Mouse (Mus musculus) cortical plate, adult 2 months (tissue): ENCODE data around the gene Sem1. TPM values are rescaled to one million over a fixed set of nuclear protein-coding genes. Genes with fewer than 3 reads are reported as not detected.
"Not testable (repeated sequence)": the region's sequence is repeated elsewhere in the genome, so short reads cannot be mapped to it uniquely, and the experiment has no call there.

Source experiments
- H3K27ac ChIP-seq: fragments of 200-500 bp; 2 replicates; pipeline ENCODE4 v1.5.1; 2012; ENCODE audit warnings: low read length, control low read depth, inconsistent platforms; ENCODE audit not compliant: insufficient read depth
- H3K4me1 ChIP-seq: fragments of 200-500 bp; 2 replicates; pipeline ENCODE4 v1.6.1; 2011; ENCODE audit warnings: low read length; ENCODE audit not compliant: control insufficient read depth, insufficient read depth
- H3K4me3 ChIP-seq: fragments of 200-500 bp; 2 replicates; pipeline ENCODE4 v1.5.1; 2011; ENCODE audit warnings: mild to moderate bottlenecking, low read length, control low read depth; ENCODE audit not compliant: insufficient read depth
- CTCF ChIP-seq: fragments of 200-500 bp; IDR thresholded peaks from 2 replicates; pipeline ENCODE4 v1.5.1; 2011; ENCODE audit warnings: mild to moderate bottlenecking, control low read depth, low read length; ENCODE audit not compliant: insufficient read depth; ENCODE audit errors: extremely low read depth
- POLR2A ChIP-seq: fragments of 200-500 bp; IDR thresholded peaks from 2 replicates; pipeline ENCODE4 v1.6.1; 2011; ENCODE audit warnings: mild to moderate bottlenecking, low read length, control low read depth; ENCODE audit not compliant: insufficient read depth; ENCODE audit errors: extremely low read depth
- polyA plus RNA-seq: library from polyadenylated mRNA; depleted of rRNA; stranded (reverse); fragments of >200 nt; gene quantifications from 2 replicates; pipeline ENCODE4 v1.2.3, GENCODE M21; 2012

Gene Sem1
- polyA plus RNA-seq, 1 experiment = 57.9 TPM

DNA sequence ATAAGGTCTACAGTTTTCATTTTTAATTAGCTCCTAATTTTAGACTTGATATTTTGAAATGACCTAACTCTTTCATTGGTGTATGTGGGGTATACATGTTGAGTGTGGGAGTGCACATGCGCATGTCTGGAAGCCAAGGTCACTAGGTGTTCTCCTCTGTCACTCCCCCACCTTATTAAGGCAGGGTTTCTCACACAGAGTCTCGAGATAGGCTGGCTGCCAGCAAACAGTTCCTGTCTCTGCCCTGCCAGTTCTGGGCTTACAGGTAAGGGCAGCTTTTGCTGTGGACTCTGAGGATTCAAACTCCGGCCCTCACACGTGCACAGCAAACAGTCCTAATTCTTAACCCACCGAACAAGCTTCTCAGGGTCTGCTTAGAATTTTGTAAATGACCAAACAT lies 14.8 kb downstream of the Sem1 start:
- Histone ChIP-seq H3K4me1 (peaks cover 7% of the 10 kb centered on the region), H3K27ac (no peak overlapping the region), H3K4me3 (no peak overlapping the region)
- no peak for TF ChIP-seq POLR2A
- no peak for TF ChIP-seq CTCF

DNA sequence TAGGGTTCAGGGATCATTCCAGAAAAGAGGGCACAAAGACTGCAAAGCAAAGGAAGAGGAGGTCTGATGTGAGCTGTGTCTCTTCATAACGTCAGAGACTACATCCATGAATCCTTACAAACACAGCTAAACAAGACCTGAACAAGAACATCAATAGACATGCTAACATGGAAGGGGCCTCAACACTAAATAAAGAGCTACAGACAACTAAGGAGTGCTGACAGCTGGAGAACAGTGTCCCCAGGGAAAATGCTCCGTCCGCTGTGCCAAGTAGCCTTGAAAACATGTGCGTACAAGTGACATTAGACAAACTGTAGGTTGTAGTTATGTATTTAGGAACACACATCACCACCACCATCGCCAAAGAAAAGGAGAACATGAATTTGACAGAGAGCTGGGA lies 15.7 kb downstream of the Sem1 start:
- Histone ChIP-seq H3K4me1 (peaks cover 7% of the 10 kb centered on the region), H3K4me3 (no peak overlapping the region), H3K27ac (no peak overlapping the region)
- TF ChIP-seq CTCF (no peak), POLR2A (no peak)

DNA sequence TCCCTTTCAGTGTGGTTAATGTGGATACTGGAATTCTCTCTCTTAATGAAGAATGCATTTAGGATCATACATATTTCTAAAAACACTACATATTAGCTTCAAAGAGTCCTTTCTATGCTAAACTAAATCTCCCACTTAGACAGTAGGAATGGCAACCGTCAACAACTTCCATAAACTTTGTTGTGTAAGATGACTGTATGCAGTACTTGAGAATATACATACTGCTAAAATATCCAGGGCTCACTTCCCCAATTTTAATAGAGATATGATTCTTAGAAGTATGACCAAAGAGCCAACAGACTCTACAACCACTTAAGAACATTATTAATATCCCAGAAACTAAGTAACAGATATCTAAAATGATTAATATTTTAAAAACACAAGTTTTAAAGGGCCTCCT lies 20.8 kb downstream of the Sem1 start:
- Histone ChIP-seq H3K4me1 (peaks cover 7% of the 10 kb centered on the region), H3K4me3 (no peak overlapping the region), H3K27ac (no peak overlapping the region)
- TF ChIP-seq CTCF (no peak), POLR2A (no peak)

DNA sequence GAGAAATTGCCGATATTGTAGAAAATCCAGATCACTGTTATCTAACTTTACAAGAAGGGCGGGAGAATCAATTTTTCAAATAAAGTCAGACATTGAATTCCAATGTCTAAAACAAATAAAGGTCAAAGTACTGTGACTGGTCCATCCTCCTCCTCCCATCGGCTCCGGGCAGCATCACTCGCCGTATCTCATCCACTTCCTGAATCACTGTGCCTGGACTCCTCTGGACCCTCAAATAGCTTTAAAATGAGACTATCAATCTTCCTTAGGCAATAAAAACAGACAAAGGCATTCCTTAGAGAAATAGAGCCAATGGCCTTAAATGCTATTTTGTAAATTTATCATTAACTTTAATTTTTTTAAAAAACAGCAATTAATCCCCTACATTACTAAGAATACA lies 26.5 kb downstream of the Sem1 start:
- no peak for TF ChIP-seq POLR2A
- Histone ChIP-seq H3K4me3 (no peak overlapping the region), H3K4me1 (no peaks in the 10 kb centered on the region; the same call in 1 of the 2 replicates), H3K27ac (no peak overlapping the region)

DNA sequence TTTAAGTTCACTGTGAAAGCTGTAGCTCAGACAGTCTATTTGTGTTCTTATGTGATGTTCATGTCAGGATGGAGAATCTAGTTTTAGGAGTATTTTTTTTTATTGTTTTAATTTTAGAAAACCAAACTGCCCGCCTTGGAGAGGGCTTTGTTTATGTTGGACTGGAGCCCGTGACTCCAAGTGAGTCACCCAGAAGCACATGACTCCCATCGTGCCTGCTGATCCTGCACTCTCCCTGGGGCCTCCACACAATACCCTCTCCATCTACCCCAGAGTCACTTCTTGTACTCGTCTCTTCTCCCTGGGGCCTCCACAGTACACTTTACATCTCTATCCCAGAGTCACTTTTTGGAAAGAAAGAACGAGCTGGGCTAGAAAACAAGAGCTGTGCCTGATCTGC lies 30.5 kb downstream of the Sem1 start:
- no peak overlapping the region for H3K4me3 ChIP-seq
- TF ChIP-seq POLR2A = no peak
- TF ChIP-seq CTCF = no peak

DNA sequence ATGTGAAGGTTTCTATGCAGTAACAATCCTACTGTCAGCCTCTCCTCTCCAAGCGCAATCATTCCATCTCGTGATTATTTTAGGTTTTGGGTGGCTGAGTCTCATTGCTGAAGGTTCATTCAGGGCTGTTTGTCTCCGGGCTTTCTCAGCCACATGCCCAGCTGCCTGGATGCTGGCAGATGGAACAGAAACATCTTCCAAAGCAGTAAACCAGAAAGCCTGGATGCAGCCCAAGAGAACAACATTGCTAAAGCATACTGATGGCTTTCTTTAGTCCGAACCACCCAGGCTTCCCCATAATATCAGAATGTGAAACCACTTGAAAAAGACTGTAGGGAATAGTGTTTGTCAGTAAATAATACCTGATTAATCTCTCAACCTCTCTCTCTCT lies 34.2 kb downstream of the Sem1 start:
- Histone ChIP-seq H3K4me1 (no peaks in the 10 kb centered on the region; the same call in 1 of the 2 replicates), H3K27ac (no peak overlapping the region), H3K4me3 (no peak overlapping the region)
- TF ChIP-seq CTCF (no peak), POLR2A (no peak)

More for the DNA sequence above, 30.5 kb downstream of the Sem1 start:
- Histone ChIP-seq H3K27ac (no peak overlapping the region), H3K4me1 (no peaks in the 10 kb centered on the region; the same call in 1 of the 2 replicates)

DNA sequence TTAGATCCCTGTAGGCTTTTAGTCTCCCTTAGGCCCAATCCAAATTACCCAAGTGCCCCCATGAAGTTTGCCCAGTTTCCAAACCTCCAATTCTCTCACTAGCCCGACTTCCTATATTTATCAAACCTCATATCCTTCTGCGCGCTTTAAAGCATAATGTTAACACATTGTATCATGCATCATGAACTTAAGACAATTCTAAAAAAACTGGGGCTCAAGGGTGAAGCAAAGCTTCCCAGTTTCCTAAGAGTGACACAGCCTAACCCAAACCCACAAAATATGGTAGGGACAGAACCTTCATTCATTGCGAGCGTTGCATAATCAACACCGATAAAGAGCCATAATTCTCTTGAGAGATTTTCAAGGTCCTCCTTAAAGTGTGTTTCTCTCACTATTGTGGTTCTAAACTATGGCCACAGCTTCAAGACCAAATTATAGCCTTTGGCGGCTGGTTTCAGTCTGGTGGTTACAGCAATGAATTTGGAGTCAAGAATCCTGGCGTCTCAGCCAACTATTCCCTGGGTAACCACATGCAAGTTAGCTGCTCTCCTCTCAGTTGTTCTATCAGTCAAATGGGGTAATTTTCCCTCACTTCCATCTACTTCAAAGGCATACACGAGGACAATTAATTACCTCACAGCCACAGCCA lies 34.7 kb downstream of the Sem1 start:
- no peak overlapping the region for H3K4me3 ChIP-seq
- TF ChIP-seq CTCF (no peak), POLR2A (no peak)
- H3K4me1 ChIP-seq = no peaks in the 10 kb centered on the region; the same call in 1 of the 2 replicates
- H3K27ac ChIP-seq = no peak overlapping the region

DNA sequence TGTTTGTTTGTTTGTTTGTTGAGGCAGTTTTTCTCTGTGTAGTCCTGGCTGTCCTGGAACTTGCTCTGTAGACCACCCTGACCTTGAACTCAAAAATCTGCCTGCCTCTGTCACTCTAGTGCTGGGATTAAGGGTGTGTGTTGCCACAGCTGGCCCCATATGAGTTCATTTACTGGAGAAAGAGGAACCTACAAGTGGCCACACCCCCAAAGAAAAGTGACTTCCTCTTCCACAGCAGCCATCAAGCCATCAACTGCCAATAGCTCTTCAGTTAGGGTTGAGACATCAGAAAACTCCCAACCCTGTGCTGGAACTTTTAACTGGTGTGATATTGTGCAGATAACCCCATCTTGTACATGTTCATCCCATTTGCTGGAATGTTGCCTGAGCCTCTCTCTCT lies 36.3 kb downstream of the Sem1 start:
- no peak overlapping the region for H3K4me3 ChIP-seq
- TF ChIP-seq CTCF (no peak), POLR2A (no peak)
- H3K27ac ChIP-seq = no peak overlapping the region
- H3K4me1 ChIP-seq = no peaks in the 10 kb centered on the region

DNA sequence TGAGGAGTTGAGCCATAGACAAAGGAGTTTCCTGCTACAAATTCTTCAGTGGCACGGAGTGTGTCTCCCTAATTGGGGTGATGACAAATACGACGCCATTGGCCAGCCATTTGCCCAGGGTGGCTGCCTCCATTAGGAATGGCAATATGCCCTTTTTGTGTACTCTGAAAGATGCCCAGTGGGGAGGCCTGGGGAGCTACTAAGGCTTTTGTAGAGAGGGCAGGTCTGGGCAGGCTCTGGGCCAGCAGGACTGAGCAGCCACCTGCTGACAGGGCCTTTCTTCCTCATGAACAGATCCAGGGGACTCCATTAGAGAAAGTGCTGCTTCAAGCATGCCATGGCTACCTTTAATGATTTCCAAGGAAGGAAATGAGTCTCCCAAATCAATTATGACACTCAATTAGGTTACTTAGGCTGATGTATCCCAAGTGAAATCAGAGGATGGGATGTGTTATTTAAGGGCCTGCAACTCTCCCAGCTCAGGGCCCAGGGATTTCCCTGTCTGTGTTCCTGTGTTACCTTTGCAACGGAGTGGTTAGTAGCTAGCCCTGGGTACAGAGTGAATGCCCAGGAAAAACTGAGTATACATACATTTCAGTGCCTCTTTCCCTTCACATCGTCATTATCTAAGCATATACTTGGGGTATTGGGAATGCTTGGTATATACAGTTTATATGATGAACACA lies 41.5 kb downstream of the Sem1 start:
- H3K27ac ChIP-seq = no peak overlapping the region
- H3K4me3 ChIP-seq = no peak overlapping the region
- H3K4me1 ChIP-seq = no peaks in the 10 kb centered on the region
- TF ChIP-seq CTCF (no peak), POLR2A (no peak)

DNA sequence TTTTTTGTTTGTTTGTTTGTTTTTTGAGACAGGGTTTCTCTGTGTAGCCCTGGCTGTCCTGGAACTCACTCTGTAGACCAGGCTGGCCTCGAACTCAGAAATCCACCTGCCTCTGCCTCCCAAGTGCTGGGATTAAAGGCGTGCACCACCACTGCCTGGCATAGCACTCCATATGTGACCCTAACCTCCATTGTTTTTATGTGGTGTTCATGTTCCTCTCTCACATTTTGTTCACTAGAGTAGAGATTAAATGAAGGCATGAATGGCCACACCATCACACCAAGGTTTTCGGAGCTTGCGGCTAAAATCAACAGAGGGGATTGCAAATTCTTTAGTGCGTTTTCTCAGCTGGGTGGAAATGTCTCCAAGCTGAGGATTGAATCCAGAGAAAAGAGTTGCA lies 42.1 kb downstream of the Sem1 start:
- H3K4me3 ChIP-seq, H3K27ac ChIP-seq, H3K4me1 ChIP-seq: not testable (repeated sequence)
